Mouse (Mus musculus) liver, adult (tissue): Measurements from ENCODE around the gene Gpn2.

Experiments
- GATA4 ChIP-seq: IDR thresholded peaks from 2 replicates; pipeline ENCODE4 v1.6.1; 2014; ENCODE audit warnings: mild to moderate bottlenecking, low read length; ENCODE audit not compliant: insufficient replicate concordance

The Gpn2 gene

DNA sequence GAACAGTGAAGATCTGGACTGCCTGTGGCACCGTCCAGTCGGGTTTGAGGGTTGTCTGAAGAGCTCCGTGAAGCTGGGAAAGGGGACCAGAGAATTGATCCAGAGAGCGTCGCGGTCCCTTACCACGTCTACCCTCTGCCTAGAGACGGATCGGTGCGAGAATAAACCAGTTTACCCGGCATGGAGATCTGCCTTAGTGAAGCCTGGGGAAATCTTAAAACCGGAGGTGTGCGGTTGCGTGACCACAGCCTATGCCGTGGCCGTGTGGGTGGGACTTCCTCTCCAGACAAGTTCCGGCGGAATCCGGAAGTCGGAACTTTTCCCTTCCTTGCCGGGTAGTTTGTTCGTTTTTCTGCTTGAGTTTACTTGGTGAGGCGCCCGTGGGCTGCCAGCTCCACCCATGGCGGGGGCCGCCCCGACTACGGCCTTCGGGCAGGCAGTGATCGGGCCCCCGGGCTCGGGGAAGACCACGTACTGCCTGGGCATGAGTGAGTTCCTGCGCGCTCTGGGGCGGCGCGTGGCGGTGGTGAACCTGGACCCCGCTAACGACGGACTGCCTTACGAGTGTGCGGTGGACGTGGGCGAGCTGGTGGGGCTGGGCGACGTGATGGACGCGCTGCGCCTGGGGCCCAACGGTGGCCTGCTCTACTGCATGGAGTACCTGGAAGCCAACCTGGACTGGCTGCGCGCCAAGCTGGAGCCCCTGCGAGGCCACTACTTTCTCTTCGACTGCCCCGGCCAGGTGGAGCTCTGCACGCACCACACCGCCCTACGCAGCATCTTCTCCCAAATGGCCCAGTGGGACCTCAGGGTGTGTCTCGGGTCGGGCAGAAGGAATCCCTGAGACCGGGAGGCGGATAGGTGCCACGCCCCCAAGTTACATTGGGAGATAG lies at the start of gene Gpn2:
TSS of gene Gpn2 (plus strand) at position 304 of the 893 bp plus-strand sequence.
- TF ChIP-seq GATA4, result no peak; the same call in 1 of the 2 replicates

DNA sequence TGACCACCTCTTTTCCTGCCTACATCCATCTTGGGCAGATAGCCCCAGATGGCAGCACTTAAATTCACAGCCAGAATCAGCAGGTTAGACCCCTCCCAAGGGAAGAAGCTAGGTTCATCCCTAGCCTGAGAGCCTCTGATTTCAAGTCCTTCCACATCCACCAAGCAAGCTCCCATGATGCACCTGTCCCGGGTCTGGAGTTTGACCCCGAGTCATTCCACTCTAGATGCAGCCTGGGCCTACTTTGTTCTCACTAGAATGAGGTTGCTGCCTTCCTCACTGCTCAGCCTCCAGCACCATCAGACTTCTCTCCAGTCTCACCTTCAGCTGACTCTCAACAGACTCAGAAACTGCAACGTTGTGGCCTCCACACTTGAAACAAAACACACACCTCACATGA lies 48.1 kb upstream of the Gpn2 start:
- TF ChIP-seq GATA4, result no peak

DNA sequence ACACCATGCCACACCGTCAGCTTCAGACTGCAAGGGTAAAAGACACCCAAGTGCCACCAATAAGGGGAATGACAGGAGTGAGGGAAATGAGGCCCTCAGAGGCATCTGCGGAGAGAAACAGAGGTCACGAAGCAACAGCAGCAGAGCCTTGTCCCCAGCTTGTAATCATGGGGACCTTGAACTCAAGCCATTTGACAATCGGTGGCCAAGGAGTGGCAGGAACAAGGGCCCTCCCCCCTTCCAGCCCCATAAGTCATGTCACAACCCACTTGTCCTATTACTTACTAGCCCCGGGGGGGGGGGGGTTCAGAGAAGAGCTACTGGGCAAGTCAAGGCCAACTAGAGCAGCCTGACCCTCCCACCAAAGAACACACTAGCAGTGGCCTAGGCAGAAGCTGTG lies 47.5 kb upstream of the Gpn2 start:
- no peak for TF ChIP-seq GATA4

- TF ChIP-seq GATA4, result peak; percentile 30; the same call in 1 of the 2 replicates
These were observed 38.6 kb upstream of the Gpn2 start, which contains the start of gene Nudc for GRCm38 (mm10) chr4:133545272-133546231. Gene Nudc (minus strand): TSS chr4:133545996.

GRCm38 (mm10) chr4:133552029-133552428 lies 32.1 kb upstream of the Gpn2 start:
- TF ChIP-seq GATA4, result no peak

- TF ChIP-seq GATA4, result peak; percentile 89; the same call in 1 of the 2 replicates
These were observed 31.3 kb upstream of the Gpn2 start, which contains the start of gene Nr0b2 for GRCm38 (mm10) chr4:133552768-133553447. Gene Nr0b2 (plus strand): TSS chr4:133553376.

GRCm38 (mm10) chr4:133553448-133554330 lies 30.5 kb upstream of the Gpn2 start:
- no peak for TF ChIP-seq GATA4

DNA sequence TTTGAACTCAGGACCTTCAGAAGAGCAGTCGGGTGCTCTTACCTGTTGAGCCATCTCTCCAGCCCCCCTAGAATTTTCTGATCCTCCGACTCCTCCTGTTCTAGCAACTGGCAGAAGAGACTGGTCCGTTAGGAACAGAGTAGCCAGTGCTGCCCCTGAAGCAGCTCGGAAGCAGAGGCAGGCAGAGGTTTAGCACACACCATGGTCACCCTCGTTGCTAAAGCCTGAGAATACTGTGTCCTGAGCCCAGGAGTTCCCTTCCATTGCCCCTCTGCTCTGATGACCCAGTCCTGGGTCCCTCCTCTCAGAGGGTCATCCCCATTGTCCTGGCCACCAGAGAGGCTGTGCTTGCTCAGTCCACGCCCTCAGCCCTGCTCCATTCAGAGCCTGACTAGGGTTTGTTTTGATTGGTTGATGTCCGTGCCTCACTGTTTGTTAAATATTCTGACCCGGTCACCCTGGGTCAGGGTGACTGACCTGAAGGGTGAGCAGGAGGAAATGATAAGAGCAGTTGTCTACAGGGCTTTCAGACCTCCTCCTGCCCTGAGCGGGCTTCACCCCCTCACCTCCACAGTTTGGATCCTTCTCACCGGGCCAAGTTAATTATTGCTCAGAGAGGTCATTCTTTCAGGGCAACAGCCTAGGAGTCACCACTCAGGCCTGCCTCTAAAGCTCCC lies 27.0 kb upstream of the Gpn2 start:
- TF ChIP-seq GATA4, result peak; percentile 98

- TF ChIP-seq GATA4, result no peak
These were observed 24.3 kb upstream of the Gpn2 start for GRCm38 (mm10) chr4:133559846-133560245.

DNA sequence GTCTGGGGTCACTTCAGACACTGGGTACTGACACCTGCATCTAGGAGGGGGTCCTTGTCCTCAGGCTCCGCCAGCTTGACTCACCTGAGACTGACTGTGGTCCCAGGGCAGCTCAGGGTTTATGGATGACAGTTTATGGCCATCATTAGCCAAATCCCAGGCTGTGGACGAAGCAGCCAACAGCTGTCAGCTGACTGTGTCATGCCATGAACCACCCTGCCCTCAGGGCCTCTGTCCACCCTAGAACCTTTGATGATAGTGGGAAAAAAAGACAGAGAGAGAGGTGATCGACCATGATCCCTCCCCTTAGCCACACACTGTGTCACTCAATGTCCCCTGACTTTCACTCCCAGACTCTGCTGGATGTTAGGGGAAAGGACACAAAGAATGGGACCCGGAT lies 22.5 kb upstream of the Gpn2 start:
- TF ChIP-seq GATA4, result peak; percentile 34; the same call in 1 of the 2 replicates

DNA sequence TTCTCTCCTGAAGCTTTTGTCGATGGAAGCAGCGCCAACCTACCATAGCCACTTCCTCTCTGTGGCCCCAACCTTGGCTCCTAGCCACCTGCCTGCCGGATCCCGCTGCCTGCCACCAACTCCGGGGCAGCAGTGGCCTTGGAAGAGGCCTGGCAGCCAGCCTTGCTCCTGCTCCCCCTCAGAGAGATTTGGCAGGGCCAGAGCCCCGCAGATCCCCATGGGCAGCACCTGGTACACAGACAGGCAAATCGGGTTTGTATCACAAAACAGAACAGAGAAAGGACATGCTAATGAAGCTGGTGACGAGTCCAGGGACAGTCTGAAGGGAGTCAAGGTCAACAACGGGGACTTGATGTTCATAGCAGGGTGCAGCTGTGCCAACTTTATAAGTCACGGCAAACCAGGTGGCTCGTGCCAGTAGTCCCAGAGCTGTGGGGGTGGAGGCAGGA lies 21.0 kb upstream of the Gpn2 start:
- peak; percentile 32; the same call in 1 of the 2 replicates for TF ChIP-seq GATA4

GRCm38 (mm10) chr4:133567251-133567650 lies 16.9 kb upstream of the Gpn2 start:
- no peak for TF ChIP-seq GATA4
